Mouse (Mus musculus) forebrain, embryonic 10.5 days (tissue): ENCODE measurements around the gene Cfi. TPM values are rescaled to one million over a fixed set of nuclear protein-coding genes. Genes with fewer than 3 reads are reported as not detected.
A peak's percentile ranks its signal among the peaks of the same experiment; 100 is the strongest.

Source experiments
- DNase-seq: peaks from one replicate; pipeline ENCODE4 v3.0.0-alpha.2; 2017; ENCODE audit warnings: low spot score; ENCODE audit errors: extremely low spot score
- H3K27ac ChIP-seq: fragments of 300-500 bp; sonication (generic); 2 replicates; pipeline ENCODE4 v1.5.1; 2016; ENCODE audit warnings: mild to moderate bottlenecking
- H3K27me3 ChIP-seq: fragments of 300-500 bp; sonication (generic); 2 replicates; pipeline ENCODE4 v1.6.1; 2016; ENCODE audit warnings: mild to moderate bottlenecking; ENCODE audit not compliant: poor library complexity, severe bottlenecking
- H3K36me3 ChIP-seq: fragments of 300-500 bp; sonication (generic); replicated peaks from 2 replicates; pipeline ENCODE4 v1.6.1; 2016; ENCODE audit warnings: mild to moderate bottlenecking, moderate library complexity
- H3K4me1 ChIP-seq: fragments of 300-500 bp; sonication (generic); 2 replicates; pipeline ENCODE4 v1.6.1; 2016
- H3K4me3 ChIP-seq: fragments of 300-500 bp; sonication (generic); 2 replicates; pipeline ENCODE4 v1.5.1; 2016; ENCODE audit warnings: mild to moderate bottlenecking, moderate library complexity
- H3K9me3 ChIP-seq: fragments of 300-500 bp; sonication (generic); 2 replicates; pipeline ENCODE4 v1.6.1; 2016; ENCODE audit warnings: mild to moderate bottlenecking, moderate library complexity
- WGBS: fragments of 180-500 bp; shearing (Covaris S2); methylation state at CpG from one replicate; pipeline ENCODE4 v1.1.7; 2016; 5-methylcytosine and 5-hydroxymethylcytosine counted together
- polyA plus RNA-seq: library from polyadenylated mRNA; unstranded; fragments of >200 nt; fragmentation: Nextera tagmentation; extraction: Ambion mirVana; gene quantifications from 2 replicates; pipeline ENCODE4 v1.2.1, GENCODE M21; 2016

The Cfi gene
- polyA plus RNA-seq, 1 experiment from 2014 or later, result 0.20 TPM

- peaks cover 24% of the 10 kb centered on the region for H3K4me1 ChIP-seq
- H3K27ac ChIP-seq, result no peak overlapping the region
- no peak overlapping the region for H3K4me3 ChIP-seq
- DNase-seq, result no peak
- H3K27me3 ChIP-seq, result no peaks in the 10 kb centered on the region
- H3K9me3 ChIP-seq, result no peaks in the 10 kb centered on the region
- H3K36me3 ChIP-seq, result peaks cover 34% of the 10 kb centered on the region
- 88% methylated on average over 7 of the region's 7 CpGs for WGBS
Observed at GRCm38 (mm10) chr3:129904381-129905132, 68.9 kb downstream of the Cfi start.

GRCm38 (mm10) chr3:129912025-129912424 lies 76.3 kb downstream of the Cfi start:
- H3K4me3 ChIP-seq, result no peak overlapping the region
- 92% methylated on average over 14 of the region's 14 CpGs for WGBS
- no peaks in the 10 kb centered on the region for H3K27me3 ChIP-seq
- H3K9me3 ChIP-seq, result no peaks in the 10 kb centered on the region
- no peaks in the 10 kb centered on the region for H3K4me1 ChIP-seq
- H3K27ac ChIP-seq, result no peak overlapping the region
- DNase-seq, result no peak
- H3K36me3 ChIP-seq, result peaks cover 73% of the 10 kb centered on the region

GRCm38 (mm10) chr3:129913241-129913640 lies 77.6 kb downstream of the Cfi start:
- H3K36me3 ChIP-seq, result peaks cover 66% of the 10 kb centered on the region
- 93% methylated on average over 13 of the region's 13 CpGs for WGBS

GRCm38 (mm10) chr3:129917424-129917823 lies 81.7 kb downstream of the Cfi start:
- no peaks in the 10 kb centered on the region for H3K9me3 ChIP-seq
- H3K4me3 ChIP-seq, result no peak overlapping the region
- WGBS, result 80% methylated on average over 3 of the region's 3 CpGs
- no peak for DNase-seq
- H3K4me1 ChIP-seq, result peaks cover 12% of the 10 kb centered on the region
- peaks cover 26% of the 10 kb centered on the region for H3K36me3 ChIP-seq
- H3K27ac ChIP-seq, result no peak overlapping the region
- H3K27me3 ChIP-seq, result no peaks in the 10 kb centered on the region

More at GRCm38 (mm10) chr3:129913241-129913640, 77.6 kb downstream of the Cfi start:
- no peaks in the 10 kb centered on the region for H3K9me3 ChIP-seq
- peaks cover 1% of the 10 kb centered on the region; the same call in 1 of the 2 replicates for H3K4me1 ChIP-seq
- no peaks in the 10 kb centered on the region for H3K27me3 ChIP-seq
- no peak for DNase-seq
- H3K27ac ChIP-seq, result no peak overlapping the region
- no peak overlapping the region for H3K4me3 ChIP-seq

GRCm38 (mm10) chr3:129918434-129918833 lies 82.8 kb downstream of the Cfi start:
- Histone ChIP-seq H3K36me3 (peaks cover 16% of the 10 kb centered on the region), H3K9me3 (no peaks in the 10 kb centered on the region), H3K27me3 (no peaks in the 10 kb centered on the region), H3K27ac (no peak overlapping the region), H3K4me3 (no peak overlapping the region), H3K4me1 (peaks cover 12% of the 10 kb centered on the region)
- DNase-seq, result peak; percentile 67
- WGBS, result 16% methylated on average over 13 of the region's 13 CpGs

GRCm38 (mm10) chr3:129923581-129923980 lies 87.9 kb downstream of the Cfi start:
- Histone ChIP-seq H3K9me3 (no peaks in the 10 kb centered on the region), H3K36me3 (no peaks in the 10 kb centered on the region), H3K4me3 (no peak overlapping the region), H3K4me1 (peaks cover 8% of the 10 kb centered on the region), H3K27me3 (no peaks in the 10 kb centered on the region), H3K27ac (no peak overlapping the region)
- 92% methylated on average over 7 of the region's 7 CpGs for WGBS
- no peak for DNase-seq

Other genes starting within 250 kb of the Cfi start
- gene Egf, start 80.6 kb upstream of the Cfi start, polyA plus RNA-seq, result 1.2 and 1.8 TPM in 2 replicates
- gene Lrit3, start 31.9 kb upstream of the Cfi start, polyA plus RNA-seq, result not detected in 2 replicates
- gene Rrh, start 13.3 kb upstream of the Cfi start, polyA plus RNA-seq, result 0.37 and 0.41 TPM in 2 replicates
- 112 and 124 TPM in 2 replicates for gene Gar1, start 4.5 kb upstream of the Cfi start, polyA plus RNA-seq
- 37.1 and 39.3 TPM in 2 replicates for gene Pla2g12a, start 42.7 kb downstream of the Cfi start, polyA plus RNA-seq
- gene Casp6, start 65.5 kb downstream of the Cfi start, polyA plus RNA-seq, result 71.1 and 74.9 TPM in 2 replicates
- 1.4 and 1.6 TPM in 2 replicates for gene Mcub, start 134.3 kb downstream of the Cfi start, polyA plus RNA-seq
- 36.1 and 36.6 TPM in 2 replicates for gene Sec24b, start 225.7 kb downstream of the Cfi start, polyA plus RNA-seq